Mouse (Mus musculus): ENCODE measurements around the gene Ikzf3. TPM values are rescaled to one million over a fixed set of nuclear protein-coding genes. Genes with fewer than 3 reads are reported as not detected.

Ikzf3 gene
- polyA plus RNA-seq, 1 experiment from 2014 or later = 0.35 TPM

DNA sequence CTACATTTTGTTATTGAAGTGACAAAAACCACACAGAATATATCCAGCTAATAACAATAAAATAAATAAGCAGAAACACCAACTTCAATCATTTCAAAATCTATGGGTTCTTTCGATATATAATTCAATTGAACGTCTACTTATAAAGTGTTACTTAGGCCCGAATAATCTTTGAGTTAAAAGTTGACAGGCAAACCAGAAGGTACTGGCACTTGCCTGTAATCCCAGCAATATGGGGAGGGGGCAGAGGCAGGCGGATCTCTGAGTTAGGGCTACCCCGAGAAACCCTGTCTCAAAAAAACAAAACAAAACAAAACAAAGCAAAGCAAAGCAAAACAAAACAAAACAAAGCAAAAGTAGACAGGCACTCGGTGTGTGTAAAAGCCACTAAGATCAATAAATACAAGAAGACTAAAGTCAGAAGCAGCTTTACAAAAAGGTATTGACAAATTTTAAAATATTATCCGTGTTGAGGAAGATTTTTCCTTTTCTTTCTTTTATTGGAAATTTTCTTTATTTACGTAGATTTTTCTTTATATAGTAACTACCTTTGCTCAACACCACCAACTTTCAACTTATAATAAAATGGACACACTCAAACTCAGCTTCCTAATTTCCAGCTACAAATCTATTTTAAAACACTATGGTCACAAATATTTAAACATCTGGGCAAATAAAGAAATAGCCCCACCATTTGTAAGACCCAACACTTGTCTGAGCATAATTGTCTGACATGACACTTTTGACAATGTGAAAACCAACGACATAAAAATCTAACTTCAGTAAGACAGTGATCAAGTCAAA is 70.0 kb downstream of the Ikzf3 start:
- ATAC-seq (ENCODE audit: low FRiP score) = no peak
- 90% methylated on average over 9 of the region's 9 CpGs for WGBS

DNA sequence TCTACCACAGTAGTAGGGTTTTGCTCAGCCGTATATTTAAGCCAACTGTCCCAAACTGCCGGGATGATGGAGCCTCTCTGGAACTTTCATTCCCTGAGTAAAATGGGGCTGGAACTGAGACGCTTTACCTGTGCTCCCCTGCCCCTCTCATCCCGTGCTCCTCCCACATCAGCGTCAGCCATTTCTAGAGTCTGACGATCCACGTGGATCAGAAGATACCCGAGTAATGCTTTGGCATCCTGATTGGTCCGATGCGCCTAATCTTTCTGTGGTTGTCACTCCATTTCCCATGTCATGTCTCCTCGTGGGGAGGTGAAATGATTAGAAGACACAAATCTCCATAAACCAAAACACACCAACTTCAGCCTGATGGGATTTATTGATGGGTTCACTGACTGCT is 70.9 kb downstream of the Ikzf3 start:
- Histone ChIP-seq H3K36me3 (no peaks in the 10 kb centered on the region), H3K27ac (no peak overlapping the region), H3K4me1 (replicated peaks) (peaks cover 4% of the 10 kb centered on the region; the same call in 1 of the 2 replicates), H3K27me3 (0 out of 2 replicates have a peak, but pooled peaks cover 6% of the 10 kb centered on the region), H3K9me3 (no peaks in the 10 kb centered on the region), H3K4me2 (no peak overlapping the region), H3K4me3 (no peak overlapping the region), H3K9ac (no peak overlapping the region)
- WGBS = 91% methylated on average over 11 of the region's 11 CpGs
- no peak for ATAC-seq (ENCODE audit: low FRiP score)

More for the DNA sequence above, 70.0 kb downstream of the Ikzf3 start:
- Histone ChIP-seq H3K36me3 (no peaks in the 10 kb centered on the region), H3K9ac (no peak overlapping the region), H3K4me1 (replicated peaks) (peaks cover 4% of the 10 kb centered on the region; the same call in 1 of the 2 replicates), H3K9me3 (no peaks in the 10 kb centered on the region), H3K27ac (no peak overlapping the region), H3K4me3 (no peak overlapping the region), H3K27me3 (0 out of 2 replicates have a peak, but pooled peaks cover 4% of the 10 kb centered on the region), H3K4me2 (no peak overlapping the region)

DNA sequence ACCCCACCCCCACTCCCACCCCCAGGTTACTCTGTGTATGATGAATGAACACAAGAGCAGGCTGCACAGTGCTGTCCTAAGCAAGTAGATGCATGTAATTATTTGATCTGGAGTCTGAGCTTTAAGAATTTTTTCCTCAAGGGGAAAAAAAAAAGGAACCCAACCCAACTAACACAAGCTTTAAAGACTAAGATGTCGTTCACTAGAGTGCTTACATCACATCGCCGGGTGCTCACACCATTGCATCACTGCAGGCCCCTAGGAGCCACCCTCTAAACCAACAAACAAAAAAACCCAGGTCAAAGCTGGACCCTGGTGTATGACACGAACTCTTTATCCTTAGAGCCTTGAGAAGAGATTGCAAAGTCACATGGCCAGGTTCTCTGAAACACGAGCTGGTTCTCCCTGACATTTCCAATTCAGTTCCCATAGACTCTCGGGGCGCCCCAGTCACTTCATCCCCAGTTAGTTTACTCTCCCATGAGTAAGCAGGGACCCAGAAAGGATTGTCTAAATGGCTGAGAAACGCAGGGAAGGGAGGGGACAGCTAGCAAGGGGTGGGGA is 71.8 kb downstream of the Ikzf3 start:
- Histone ChIP-seq H3K4me3 (no peak overlapping the region), H3K9me3 (no peaks in the 10 kb centered on the region), H3K36me3 (no peaks in the 10 kb centered on the region), H3K4me1 (replicated peaks) (peaks cover 4% of the 10 kb centered on the region; the same call in 1 of the 2 replicates), H3K27me3 (0 out of 2 replicates have a peak, but pooled peaks cover 6% of the 10 kb centered on the region), H3K4me2 (no peak overlapping the region), H3K9ac (no peak overlapping the region), H3K27ac (no peak overlapping the region)
- no peak for ATAC-seq (ENCODE audit: low FRiP score)
- whole genome bisulfite sequencing = 66% methylated on average over 8 of the region's 8 CpGs

DNA sequence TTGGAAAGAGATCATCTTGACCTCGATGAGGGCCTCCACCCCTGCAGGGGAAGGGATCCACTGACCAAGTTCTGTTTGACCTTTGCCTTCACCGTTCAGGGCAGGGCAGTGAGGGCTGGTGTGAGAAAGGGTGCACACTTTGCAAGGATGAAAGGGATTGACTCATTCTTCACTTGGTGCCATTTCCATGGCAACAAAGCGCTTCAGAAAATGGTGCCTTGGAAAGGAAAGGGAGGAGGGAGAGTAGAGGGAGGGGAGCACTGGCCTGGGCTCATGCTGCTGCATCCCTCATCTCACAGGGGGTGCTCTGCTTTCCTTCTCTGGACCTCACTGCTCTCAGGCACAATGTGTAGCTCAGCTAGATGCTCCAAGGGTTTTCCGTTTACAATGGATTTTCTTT is 73.1 kb downstream of the Ikzf3 start:
- Histone ChIP-seq H3K4me2 (no peak overlapping the region), H3K36me3 (no peaks in the 10 kb centered on the region), H3K4me1 (replicated peaks) (peaks cover 4% of the 10 kb centered on the region; the same call in 1 of the 2 replicates), H3K9me3 (no peaks in the 10 kb centered on the region), H3K9ac (no peak overlapping the region), H3K27ac (no peak overlapping the region), H3K4me3 (no peak overlapping the region), H3K27me3 (0 out of 2 replicates have a peak, but pooled peaks cover 6% of the 10 kb centered on the region)
- WGBS = 33% methylated on average over 4 of the region's 4 CpGs
- ATAC-seq (ENCODE audit: low FRiP score) = no peak

DNA sequence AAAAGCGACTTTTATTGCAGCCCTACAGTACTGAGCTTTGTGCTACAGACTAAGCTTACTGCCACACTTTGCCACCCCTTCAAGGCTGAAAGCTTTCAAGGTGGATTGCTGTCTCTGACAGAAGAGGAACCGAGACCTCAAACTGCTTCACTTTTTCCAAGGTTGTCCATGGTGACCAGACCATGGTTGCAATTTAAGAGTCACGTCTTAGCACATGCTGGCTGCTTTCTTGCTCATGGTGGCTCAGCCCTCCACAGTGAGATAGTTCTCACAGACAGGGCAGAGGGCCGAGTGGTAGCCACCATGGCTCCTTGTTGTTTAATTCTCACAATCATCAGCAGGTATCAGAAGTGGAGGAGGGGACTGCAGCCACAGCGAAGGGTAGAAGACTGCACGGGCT is 75.0 kb downstream of the Ikzf3 start:
- 0 out of 2 replicates have a peak, but pooled peaks cover 11% of the 10 kb centered on the region for H3K27me3 ChIP-seq
- H3K36me3 ChIP-seq = no peaks in the 10 kb centered on the region
- H3K9me3 ChIP-seq = no peaks in the 10 kb centered on the region
- H3K4me3 ChIP-seq = no peak overlapping the region
- H3K9ac ChIP-seq = no peak overlapping the region
- 83% methylated on average over 6 of the region's 6 CpGs for WGBS
- ATAC-seq (ENCODE audit: low FRiP score) = no peak
- H3K4me1 ChIP-seq (replicated peaks) = peaks cover 4% of the 10 kb centered on the region; the same call in 1 of the 2 replicates
- no peak overlapping the region for H3K27ac ChIP-seq
- H3K4me2 ChIP-seq = no peak overlapping the region

DNA sequence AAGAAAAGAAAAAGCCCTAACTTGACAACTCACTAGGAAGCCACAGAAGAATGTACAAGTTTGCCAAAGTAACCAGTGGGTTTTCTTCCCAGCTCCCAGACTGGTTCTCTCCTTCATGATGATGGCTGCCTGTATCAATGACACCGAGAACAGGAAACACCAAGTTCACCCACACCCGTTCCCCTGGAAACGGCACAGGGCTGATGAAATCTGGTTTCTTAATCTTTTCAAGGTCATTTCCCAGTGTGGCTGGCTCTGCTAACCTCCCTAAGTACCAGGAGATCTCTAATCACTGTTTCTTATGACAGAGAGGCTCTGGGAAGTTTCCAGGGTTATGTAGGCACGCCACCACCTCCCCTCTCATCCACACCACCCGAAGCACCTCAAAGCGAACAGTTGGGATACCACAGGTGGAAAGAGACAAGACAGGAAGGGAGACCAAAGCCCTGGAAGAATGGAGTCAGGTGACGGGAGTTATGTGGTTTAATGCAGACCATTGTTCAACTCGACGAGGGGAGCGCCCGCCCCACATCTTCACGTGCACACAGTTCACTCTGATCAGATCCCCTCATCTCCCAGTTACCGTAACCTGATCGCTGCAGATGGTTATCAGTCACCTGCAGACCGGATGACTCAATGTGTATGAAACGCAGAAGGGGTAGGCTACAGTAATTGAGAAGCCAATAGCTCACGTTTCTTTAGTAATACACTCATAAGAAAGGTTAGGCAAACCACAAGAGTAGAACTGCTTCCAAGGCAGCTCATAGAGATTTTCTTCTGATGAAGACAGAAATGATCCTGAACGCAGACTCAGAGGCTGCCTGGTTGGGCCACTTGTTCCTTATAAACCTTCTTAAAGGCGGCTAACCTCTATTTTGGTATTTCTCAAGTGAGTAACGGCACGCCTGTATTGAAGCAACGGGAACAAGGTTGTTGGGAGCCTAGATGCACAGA is 75.8 kb downstream of the Ikzf3 start:
- Histone ChIP-seq H3K4me3 (no peak overlapping the region), H3K4me2 (no peak overlapping the region), H3K4me1 (replicated peaks) (peaks cover 4% of the 10 kb centered on the region; the same call in 1 of the 2 replicates), H3K27me3 (0 out of 2 replicates have a peak, but pooled peaks cover 13% of the 10 kb centered on the region), H3K36me3 (no peaks in the 10 kb centered on the region), H3K9me3 (no peaks in the 10 kb centered on the region), H3K9ac (no peak overlapping the region), H3K27ac (no peak overlapping the region)
- ATAC-seq (ENCODE audit: low FRiP score) = no peak
- WGBS = 87% methylated on average over 22 of the region's 22 CpGs

DNA sequence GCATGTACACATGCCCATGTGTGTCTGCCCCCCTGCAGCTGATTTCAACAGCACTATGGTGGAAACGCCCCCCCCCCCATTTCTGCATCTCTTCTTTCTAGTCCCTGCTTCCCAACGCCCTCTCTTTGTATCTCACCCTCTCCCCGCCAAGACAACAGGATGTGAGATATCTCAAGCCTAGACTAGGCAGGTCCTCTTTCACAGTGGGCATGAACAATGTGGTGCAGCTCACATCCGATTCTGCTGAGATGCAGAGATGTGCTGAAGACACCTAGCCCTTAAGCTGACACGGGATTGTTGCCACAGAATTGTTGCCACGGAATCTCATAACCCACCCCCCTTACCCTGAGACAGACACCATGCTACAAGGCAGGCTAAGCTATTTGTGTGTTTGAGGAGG is 81.3 kb downstream of the Ikzf3 start:
- no peak overlapping the region for H3K27ac ChIP-seq
- no peak overlapping the region for H3K9ac ChIP-seq
- WGBS = 84% methylated on average over 6 of the region's 6 CpGs
- H3K4me1 ChIP-seq (replicated peaks) = no peaks in the 10 kb centered on the region
- ATAC-seq (ENCODE audit: low FRiP score) = no peak
- H3K27me3 ChIP-seq = peaks cover 31% of the 10 kb centered on the region
- no peak overlapping the region for H3K4me2 ChIP-seq
- H3K36me3 ChIP-seq = no peaks in the 10 kb centered on the region
- no peak overlapping the region for H3K4me3 ChIP-seq
- H3K9me3 ChIP-seq = no peaks in the 10 kb centered on the region

DNA sequence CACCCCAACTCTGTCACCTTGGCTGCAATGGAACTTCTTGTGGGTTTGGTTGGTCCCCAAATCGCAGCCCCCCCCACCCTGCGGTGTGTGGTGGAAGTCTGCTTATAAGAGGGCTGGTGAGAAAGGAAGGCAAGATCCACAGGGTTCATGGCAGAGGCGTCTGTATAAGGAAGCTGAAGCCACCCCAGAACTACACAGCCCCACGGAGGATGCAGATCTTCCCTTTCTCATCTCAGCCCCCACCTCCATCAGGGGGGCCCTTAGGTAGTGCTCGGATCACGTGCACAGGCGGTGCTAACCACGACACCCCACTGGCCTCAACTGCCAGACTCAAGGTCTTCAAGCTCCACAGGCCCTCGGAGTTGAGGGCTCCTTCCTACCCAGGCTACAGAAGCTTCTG is 81.9 kb downstream of the Ikzf3 start:
- Histone ChIP-seq H3K27ac (no peak overlapping the region), H3K4me2 (no peak overlapping the region), H3K9me3 (no peaks in the 10 kb centered on the region), H3K4me3 (no peak overlapping the region), H3K9ac (no peak overlapping the region), H3K27me3 (peaks cover 38% of the 10 kb centered on the region), H3K4me1 (replicated peaks) (no peaks in the 10 kb centered on the region), H3K36me3 (no peaks in the 10 kb centered on the region)
- no peak for ATAC-seq (ENCODE audit: low FRiP score)
- WGBS = 86% methylated on average over 9 of the region's 9 CpGs

DNA sequence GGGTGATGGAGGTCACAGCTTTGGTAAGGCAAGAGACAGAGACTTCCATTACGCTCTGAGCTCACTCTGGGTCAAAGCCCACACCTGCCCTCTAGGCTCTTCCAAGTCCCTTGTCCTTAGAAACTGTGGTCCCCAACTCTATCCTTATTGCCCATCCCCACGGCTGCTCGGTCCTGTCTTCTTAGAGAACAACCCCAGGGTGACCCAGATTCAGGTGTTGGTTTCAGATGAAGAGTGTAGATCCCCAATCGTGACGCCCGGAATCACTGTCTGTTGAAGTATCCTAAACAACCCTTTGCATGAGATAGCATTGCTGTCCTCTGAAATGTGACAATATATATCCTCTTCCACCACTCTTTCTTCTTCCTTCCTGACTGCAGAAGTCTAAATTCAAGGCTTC is 83.6 kb downstream of the Ikzf3 start:
- Histone ChIP-seq H3K4me2 (no peak overlapping the region), H3K27me3 (peaks cover 46% of the 10 kb centered on the region), H3K27ac (no peak overlapping the region), H3K9ac (no peak overlapping the region), H3K9me3 (no peaks in the 10 kb centered on the region), H3K36me3 (no peaks in the 10 kb centered on the region), H3K4me1 (replicated peaks) (peaks cover 8% of the 10 kb centered on the region; the same call in 1 of the 2 replicates), H3K4me3 (no peak overlapping the region)
- WGBS = 90% methylated on average over 6 of the region's 6 CpGs
- ATAC-seq (ENCODE audit: low FRiP score) = no peak

DNA sequence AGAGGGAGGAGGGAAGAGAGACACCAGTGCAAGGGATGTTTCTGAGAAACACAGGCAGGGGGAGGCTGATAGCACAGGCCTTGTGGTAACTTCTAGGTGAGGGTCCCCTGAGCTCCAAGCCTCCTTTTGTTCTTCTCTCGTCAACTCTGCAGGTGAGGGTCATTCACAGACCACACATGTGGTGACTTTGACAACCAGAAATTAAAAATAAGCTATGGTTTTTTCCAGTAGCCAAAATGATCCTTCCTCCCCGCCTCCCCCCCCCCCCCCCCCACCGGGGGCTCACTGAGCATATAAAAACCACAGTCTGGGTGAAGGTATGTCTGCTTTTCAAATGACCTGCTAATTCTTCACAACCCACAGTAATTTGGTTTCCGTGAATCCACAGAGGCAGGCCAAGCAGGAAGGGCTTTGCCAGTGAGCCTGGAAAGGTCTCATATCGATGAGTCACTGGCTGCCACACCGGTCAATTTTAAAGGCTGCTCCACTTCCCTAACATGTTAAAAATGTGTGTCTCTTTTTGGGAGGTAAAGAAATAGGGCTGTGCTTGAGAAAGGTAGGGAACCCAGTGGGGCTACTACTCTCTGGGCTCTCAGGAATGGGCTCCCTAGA is 84.6 kb downstream of the Ikzf3 start:
- Histone ChIP-seq H3K27me3 (peaks cover 44% of the 10 kb centered on the region), H3K4me2 (no peak overlapping the region), H3K4me3 (no peak overlapping the region), H3K36me3 (no peaks in the 10 kb centered on the region), H3K9ac (no peak overlapping the region), H3K4me1 (replicated peaks) (peaks cover 8% of the 10 kb centered on the region; the same call in 1 of the 2 replicates), H3K27ac (no peak overlapping the region), H3K9me3 (no peaks in the 10 kb centered on the region)
- 51% methylated on average over 6 of the region's 6 CpGs for WGBS
- ATAC-seq (ENCODE audit: low FRiP score) = no peak

DNA sequence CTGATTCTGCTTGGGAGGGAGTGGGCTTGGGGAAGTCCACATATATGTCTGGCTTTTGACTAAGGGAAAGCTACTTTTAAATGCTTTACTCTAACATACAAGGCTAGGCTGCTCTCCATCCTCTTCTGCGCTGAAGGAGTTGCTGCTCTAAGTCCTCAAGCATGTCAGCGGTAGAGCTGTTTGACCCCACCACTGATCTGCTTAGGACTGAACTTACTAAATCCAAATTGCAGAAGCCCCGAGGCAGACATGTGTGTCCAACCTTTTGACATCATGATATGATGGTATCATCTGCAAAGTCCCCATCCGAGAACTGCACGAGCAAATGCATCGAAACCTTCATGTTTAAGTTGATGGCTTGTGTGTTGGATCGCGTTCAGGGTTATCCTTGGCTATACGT is 86.0 kb downstream of the Ikzf3 start:
- Histone ChIP-seq H3K27me3 (peaks cover 48% of the 10 kb centered on the region), H3K9ac (no peak overlapping the region), H3K27ac (no peak overlapping the region), H3K4me3 (no peak overlapping the region), H3K36me3 (no peaks in the 10 kb centered on the region), H3K4me2 (no peak overlapping the region), H3K4me1 (replicated peaks) (peaks cover 8% of the 10 kb centered on the region; the same call in 1 of the 2 replicates), H3K9me3 (no peaks in the 10 kb centered on the region)
- WGBS = 84% methylated on average over 9 of the region's 9 CpGs
- no peak for ATAC-seq (ENCODE audit: low FRiP score)

Measured in hindbrain, embryonic 13.5 days (tissue).